Mouse (Mus musculus): ENCODE measurements around the gene Adh4. TPM values are rescaled to one million over a fixed set of nuclear protein-coding genes. Genes with fewer than 3 reads are reported as not detected.
"Not testable (repeated sequence)": the region's sequence is repeated elsewhere in the genome, so short reads cannot be mapped to it uniquely, and the experiment has no call there.

The Adh4 gene
- polyA plus RNA-seq (2012; rRNA removed): 0.20 and 0.34 TPM in 2 replicates

DNA sequence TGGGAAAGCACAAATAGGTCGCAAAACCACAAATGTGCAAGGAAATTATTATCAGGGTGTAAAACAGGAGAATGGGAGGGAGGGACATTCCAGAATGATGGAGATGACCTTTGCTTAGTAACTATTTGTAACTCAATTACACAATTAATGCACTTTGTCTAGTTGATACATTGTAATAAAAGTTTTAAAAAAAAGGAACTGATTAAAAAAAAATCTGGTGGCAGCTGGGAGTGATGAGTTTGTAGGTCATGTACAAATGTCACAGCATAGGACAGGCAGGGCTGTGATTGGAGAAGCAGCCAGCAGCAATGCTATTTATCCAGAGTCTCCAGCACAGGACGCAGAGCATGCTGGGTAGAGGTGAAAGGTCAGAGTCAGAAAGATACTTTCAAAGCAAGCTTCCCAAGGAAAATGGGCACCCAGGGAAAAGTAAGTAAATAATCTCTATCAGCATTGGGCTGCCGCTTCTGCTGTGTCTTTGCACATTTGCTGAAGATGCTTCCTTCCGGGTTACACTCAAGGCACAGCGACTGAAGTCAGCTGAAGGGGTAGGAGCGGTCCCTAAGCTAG lies at the start of gene Adh4:
TSS of gene Adh4 (plus strand) at position 346 of the 570 bp plus-strand sequence.
- no peak for DNase-seq (ENCODE audit: low read depth)

DNA sequence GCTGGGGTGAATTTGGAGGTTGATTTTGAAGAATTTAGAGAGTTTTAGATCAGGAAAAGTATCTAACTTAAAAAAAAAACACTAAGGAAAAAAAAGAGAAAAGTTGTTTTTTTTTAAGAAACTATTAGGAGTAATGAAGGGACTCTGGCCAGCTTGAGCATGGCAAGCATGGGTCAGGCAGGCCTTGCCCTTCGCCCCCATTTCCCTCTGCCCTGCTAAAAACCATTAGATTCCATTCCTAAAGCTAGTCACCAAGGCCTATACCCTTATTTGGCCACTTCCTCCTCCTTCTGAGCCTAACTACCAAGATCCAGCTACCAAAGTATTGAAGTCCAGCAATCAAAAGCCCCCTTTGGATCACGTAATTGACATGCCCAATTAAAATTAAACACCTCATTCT lies 49.1 kb upstream of the Adh4 start:
- DNase-seq (ENCODE audit: low read depth): no peak

DNA sequence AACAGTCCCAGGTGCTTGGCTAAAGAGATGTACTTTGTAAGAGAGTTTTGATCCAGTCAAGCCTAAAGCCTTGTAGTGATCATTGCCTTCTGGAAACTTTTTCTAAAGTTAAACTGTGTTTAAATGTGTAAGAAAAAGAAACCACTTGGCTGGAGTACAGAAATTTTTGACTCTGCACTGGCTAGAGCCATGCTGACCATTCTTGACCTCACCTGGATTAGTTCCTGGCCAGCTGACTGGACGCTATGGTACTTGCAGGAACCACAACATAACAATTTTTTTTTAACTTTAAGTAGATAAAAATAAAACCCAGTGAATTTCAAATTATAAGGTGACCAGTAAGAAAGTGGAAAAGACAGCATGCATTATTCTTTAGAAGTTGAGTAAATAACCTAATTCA lies 45.7 kb upstream of the Adh4 start:
- DNase-seq (ENCODE audit: low read depth): no peak

DNA sequence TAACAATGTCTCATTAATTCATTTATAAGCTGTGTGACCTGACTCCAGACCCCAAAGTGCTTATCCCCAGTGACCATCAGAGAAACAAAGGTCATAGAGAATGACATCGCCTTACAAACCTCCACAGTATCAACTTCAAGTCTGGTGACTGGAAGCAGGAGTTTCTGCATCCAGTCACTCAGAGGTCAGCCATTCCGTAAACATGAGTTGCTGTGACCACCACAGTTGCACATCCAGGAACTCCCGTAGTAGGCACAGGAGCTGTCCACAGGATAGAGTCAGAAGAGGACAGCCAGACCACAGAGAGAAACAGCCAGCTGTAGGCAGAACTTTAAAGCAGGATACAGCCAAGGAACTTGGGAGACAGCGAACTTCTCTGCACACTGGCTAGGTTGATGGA lies 45.0 kb upstream of the Adh4 start:
- DNase-seq (ENCODE audit: low read depth): not testable (repeated sequence)

DNA sequence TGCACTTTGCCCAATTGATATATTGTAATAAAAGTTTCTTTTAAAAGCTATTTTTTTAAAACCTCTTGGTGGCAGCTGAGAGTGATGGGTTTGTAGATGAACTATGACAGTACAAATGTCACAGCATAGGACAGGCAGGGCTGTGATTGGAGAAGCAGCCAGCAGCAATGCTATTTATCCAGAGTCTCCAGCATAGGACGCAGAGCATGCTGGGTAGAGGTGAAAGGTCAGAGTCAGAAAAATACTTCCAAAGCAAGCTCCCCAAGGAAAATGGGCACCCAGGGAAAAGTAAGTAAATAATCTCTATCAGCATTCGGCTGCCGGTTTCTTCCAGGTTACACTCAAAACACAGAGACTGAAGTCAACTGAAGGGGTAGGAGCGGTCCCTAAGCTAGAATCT lies 41.3 kb upstream of the Adh4 start:
- DNase-seq (ENCODE audit: low read depth): no peak

DNA sequence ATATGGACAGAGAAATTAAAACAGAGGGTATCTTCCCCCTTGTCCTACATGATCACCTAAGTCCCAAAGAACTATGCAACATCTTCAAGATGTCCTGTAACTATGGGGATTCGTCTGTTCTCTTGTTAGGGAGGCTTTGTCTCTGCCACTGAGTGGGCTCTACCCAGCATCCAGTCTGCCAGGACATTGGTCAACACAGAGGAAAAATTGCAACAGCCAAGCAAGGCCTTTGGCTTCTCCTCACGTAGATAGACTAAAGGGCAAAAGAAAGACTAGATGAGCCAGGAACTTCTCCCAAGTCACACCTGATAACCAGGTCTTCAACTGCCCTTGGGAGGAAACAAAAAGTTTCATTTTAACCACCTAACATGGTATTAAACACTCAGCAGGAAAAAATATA lies 40.1 kb upstream of the Adh4 start:
- DNase-seq (ENCODE audit: low read depth): no peak

DNA sequence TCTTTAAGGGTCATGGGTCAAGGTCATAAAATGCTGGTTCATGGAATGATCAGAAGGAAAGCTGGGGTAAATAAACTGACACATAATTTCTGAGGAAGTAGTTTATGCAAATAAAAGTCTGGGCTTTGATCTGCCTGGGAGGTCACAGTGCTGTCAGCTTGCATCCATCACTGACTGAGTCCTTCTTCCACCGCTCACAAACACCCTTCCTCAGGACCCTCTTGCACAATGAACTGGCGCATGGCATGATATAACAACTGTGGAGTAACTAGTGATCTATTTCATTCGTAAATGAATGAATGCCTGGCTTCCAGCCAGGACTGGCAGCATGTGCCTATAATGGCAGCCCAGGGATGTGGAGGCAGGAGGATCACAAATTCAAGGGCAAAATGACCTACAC lies 34.1 kb upstream of the Adh4 start:
- DNase-seq (ENCODE audit: low read depth): no peak

DNA sequence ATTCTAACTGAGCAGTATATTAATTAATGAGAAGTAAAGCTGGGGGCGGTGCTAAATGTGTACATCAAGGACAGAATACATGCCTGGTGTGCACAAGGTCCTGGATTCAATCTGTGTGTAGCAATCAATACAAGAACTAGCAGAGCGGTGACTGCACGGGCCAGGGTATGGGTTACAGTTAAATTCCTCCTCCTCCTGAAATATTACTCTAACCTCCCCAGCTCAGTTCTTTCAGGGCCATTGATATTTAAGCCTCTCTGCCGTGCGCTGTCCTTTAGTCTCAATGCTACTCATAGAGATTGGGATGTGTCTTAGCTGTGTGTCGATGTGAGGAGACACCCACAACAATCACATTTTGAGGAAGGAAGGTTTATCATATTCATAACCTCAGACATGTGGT lies 28.1 kb upstream of the Adh4 start:
- DNase-seq (ENCODE audit: low read depth): no peak

DNA sequence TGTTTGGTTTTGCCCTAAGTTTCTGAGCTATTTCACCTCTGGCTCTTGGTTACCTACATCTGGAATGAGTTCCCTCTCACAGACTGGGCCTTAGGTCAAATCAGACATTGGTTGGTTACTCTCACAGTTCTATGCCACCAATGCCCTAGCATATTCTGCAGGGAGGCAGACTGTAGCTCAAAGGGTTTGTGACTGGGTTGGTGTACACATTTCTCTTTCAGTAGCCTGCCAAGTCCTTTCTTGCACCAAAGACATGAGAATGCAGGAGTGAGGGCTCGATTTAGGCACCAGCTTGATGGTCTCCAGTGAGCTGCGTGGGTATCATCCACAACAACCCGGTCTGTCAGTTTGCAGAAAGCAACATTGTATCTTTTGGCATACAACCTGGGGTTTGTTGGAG lies 10.4 kb upstream of the Adh4 start:
- DNase-seq (ENCODE audit: low read depth): no peak

DNA sequence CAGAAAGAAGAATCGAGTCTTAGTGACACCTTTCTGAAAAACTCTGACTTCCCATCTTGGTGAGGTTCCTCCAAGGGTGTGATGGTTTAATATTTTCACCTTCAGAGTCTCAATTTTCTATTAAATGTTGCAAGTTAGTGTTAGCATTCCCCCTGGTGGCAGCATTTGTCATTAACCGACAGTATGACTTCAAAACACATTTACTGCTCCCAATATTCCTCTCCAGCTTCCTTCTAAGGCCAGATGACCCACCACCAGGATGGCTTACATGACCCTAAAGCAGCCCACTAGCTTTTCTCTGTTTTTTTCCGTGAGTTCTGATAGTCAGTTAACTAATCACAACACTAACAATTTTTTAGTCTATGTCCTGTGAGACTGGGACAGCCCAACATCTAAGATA lies 9.9 kb upstream of the Adh4 start:
- DNase-seq (ENCODE audit: low read depth): no peak

DNA sequence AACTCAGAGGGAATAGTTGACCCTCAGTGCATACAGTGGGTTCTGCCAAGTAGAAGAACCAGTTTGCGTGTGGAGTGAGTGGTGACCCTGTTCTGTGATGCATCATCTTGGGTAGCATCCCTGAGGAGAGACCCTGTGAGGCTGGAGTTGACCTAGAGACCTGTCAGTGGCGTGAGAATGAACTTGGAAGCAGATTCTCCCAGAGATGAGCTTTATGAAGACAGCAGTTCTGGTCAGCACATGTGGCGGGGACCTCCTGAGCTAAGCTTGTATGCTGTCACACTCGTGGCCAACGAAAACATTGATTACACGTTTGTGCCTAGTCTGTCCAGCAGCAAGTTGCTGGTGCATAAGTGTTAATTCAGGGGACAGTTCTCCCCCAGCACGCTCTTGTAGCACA lies 9.4 kb upstream of the Adh4 start:
- no peak for DNase-seq (ENCODE audit: low read depth)

DNA sequence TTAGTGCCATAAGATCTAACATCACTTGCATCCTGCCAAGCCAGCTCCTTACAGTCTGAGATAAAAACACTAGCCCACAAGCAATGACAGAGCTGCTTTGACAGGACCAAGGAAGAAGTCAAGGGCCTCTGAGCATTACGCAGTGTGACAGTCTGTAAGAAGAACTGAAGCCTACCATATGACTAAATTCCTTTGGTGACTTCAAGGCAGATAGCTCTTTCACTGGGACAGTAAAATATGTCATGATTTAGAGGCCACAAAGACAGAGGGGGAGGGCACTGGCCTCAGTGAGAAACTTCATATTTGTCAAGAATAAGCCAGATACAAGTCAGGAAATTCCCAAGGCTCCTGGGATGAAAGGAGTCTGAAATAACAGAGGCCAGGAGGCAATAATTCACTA lies 7.3 kb upstream of the Adh4 start:
- no peak for DNase-seq (ENCODE audit: low read depth)

DNA sequence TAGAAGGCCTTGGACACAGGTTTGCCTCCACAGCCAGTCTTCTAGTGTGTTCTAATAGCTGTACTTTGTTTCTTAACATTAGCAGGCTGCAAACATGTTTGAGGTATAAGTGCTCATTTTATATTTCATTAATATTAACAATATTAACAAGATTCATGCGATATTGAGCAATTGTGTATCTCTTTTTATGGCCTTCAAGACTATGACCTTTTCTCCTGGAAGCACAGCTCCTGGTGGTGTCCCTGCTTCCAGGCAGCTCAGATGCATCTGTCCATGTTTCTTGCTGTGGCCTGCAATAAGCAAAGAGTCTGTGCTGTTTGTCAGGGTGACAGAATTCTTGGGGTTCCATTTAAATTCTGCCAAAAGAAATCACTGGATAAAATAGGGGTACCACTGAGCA lies 5.7 kb upstream of the Adh4 start:
- DNase-seq (ENCODE audit: low read depth): no peak

DNA sequence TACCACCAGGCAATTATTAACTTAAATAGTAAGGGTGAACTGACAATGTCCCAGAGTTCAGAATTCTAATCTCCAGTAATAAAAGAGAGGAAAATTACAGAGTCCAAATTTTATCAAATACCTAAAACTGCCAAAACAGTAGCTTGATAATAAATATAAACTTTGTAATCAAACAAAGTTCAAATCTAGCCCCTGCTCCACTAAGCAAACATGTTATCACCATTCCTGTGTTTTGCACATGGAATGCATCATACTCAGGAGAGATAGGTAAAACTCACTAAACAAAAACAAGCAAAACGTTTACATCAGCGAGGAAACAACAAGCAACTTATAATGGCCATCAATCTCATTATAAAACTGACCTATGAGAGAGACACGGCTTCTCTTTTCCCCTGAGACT lies 5.1 kb upstream of the Adh4 start:
- no peak for DNase-seq (ENCODE audit: low read depth)

DNA sequence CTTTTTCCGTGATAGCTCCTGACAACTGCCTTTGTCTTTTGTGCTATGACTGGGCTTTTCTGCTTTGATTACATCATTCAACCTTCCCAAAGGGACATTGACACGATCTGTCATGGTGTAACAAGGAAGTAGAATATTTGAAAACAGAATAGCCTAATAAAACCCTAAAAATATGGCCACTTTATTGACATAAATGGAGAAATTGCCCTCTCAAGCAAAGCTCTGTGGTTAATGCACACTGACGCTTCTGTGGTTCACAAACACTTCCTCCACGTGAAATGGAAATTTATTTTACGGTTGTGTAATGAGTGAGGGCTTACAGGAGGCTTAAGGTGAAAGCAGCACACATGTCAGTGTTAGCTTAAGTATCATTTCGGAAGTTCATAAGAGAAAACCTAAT lies 4.1 kb downstream of the Adh4 start:
- no peak for DNase-seq (ENCODE audit: low read depth)

DNA sequence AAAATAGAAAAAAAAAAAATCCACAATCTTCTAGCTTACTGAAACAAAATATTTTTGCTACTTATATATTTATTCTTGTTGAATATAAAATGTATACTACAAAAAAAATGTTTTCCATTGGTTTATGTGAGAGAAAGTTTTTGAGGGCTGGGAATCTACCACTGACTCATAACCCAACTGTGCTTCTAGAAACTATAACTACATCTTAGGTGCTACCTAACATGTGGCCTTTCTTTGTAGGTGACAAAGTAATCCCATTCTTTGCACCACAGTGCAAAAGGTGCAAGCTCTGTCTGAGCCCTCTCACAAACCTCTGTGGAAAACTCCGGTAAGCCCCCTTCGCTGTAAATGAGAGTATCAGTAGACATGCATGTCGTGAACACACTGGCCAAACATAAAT lies 5.1 kb downstream of the Adh4 start:
- no peak for DNase-seq (ENCODE audit: low read depth)

DNA sequence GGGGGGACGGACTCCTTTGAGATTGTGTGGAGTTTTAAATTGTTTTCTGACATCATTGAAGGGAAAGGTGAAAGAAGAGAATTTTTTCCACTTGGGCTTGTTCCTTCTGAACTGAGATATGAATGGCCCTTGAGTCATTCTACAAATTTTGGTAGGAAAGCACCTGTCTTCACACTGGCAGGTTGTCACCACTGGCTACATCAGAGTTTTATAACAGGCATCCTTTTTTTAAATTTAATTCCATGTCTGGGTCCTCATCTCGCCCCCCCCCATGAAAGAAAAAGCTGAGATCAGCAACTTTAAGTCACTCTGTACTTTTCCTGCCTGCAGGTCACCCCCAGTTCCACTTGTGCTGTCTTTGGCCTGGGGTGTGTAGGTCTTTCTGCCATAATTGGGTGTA lies 8.4 kb downstream of the Adh4 start:
- DNase-seq (ENCODE audit: low read depth): no peak

DNA sequence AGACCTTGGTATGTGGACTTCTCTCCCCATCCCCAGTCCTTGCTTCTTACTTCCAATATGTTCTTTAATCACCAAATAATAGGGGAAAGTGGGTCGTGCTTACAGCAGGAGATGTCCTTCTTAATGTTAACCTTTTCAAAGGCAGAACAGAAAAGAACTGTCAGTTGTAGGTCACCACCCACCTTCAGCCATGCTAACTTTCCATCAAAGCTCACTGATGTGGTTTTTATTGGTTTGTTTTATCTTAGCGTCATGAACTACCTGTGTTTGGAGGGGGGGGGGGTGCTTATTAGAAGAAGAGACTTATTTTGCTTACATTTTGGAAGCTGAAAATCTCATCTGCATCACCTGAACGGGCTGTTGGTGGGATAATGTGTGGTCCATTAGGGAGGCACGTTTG lies 9.0 kb downstream of the Adh4 start:
- DNase-seq (ENCODE audit: low read depth): no peak

DNA sequence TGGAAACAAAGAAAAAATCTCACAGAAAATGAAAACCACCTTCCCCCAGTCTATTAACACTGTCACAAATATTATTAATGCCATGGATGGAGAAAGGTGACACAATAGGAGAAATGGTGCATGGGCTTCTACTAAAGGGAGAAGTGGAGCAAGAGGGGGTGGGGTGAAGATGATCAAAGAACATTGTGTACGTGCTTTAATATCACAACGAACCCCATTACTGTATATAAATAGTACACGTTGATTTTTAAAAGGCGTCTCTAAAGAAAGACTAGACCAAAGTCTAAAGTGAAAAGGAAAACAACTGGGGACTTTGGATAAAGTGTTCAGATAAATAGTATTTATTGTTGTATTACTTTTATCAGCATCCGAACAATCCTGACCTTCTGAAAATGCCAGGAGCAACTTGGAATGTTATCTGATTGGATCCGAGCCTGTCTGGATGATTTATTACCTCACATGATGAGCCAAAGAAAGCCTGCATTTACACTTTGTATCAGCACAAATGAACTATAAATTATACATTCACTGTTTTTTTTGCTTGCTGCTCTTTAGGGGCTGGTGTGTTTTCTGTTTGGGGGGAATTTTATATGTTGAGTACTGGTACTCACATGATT lies 15.2 kb downstream of the Adh4 start:
- no peak for DNase-seq (ENCODE audit: low read depth)

DNA sequence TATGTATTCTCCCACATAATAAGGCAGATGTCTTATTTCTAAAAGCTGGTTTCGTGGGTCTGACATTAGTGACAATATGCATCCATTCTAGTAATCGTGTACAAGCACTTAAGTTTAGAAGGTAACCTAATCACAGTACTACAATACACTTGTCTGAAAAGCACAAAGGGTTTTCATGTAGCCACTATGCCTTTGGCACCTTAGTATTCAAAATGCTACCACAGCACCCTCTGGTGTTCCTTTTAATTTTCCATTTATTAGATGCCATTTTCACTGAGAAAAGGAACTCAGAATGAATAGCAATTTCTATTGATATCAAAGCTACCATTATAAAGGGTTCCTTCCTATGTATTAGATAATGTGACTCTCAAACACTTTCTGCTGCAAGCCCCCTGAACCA lies 16.6 kb downstream of the Adh4 start:
- DNase-seq (ENCODE audit: low read depth): no peak

DNA sequence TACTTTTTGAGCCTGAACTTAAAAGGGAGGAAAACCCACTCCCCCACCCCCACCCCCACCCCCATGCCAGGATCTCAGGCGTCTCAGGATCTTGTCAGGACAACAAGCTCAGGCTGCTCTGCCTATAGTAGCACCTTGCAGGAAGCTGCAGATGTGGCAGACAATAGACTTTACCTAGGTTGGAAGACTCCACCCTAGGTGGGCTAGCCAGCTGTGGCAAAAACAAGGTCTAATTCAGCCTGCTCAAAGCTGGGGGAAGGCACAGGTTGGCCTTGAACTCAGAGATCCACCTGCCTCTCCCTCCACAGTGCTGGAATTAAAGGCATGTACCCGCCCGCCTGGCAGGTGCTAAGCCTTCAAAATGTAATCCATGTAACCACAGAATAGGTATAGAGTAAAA lies 23.4 kb downstream of the Adh4 start:
- DNase-seq (ENCODE audit: low read depth): no peak

DNA sequence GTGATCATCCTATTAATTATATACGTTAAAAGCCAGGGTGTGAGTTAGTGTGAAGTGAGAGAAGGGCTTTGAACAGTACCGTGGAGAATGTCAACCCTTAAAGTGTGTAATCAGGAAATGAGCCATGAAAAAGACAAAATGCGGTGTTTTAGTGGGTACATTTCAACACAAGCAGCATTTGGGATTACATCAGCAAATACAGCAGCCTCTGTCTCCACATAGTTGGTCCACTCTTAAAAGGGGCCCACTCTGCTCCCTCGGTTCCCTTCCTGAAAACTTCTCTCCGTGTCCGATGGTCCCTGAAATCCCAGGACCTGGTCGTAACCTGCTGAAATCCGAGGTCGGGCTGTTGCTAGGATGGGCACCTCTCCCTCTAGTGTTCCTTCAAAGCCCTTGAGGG lies 26.9 kb downstream of the Adh4 start:
- DNase-seq (ENCODE audit: low read depth): no peak

DNA sequence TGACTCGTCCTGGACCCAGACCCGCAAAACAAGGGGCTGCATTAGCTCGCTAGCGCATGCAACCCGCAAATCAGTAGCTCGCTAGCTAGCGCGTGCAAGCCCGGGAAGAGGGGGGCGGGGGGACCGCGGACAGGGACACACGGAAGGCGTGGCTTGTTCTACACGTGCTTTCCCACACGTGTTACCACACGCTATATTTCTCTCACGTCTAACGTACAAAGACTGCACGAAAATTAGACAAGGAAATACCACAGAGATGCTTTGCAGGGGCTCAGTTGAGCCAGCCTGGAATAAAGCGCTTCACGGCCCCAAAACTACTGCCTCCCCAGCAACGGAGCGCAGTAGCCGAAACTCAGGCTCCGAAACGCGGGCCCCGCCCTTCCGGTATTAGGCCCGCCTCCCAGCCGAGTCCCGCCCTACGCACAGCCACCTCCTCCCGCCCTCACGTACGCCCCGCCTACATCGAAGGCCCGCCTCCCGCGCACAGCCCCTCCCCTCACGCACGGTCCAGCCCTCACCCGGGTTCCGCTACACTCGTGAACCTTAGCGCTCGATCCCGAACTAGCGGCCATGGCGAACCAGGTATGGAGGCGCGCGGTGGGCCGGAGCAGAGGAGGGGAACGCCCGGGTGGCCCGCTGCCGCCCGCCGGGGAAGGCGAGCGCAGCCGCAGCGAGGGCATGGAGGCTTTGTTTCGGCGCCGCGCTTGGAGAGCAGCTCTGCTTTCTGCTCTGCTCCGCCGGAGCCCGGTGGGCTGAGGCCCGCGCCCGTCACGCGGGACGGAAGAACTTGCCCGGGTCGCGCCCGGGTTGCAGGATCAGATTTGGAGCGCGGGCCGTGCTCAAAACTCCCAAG lies 27.6 kb downstream of the Adh4 start, which contains the start of gene Adh5:
TSS of gene Adh5 (plus strand) at position 482 of the 853 bp plus-strand sequence.
- no peak for DNase-seq (ENCODE audit: low read depth)
